Mouse (Mus musculus) stomach, embryonic 14.5 days (tissue): ENCODE measurements around the gene Psmd5. TPM values are rescaled to one million over a fixed set of nuclear protein-coding genes. Genes with fewer than 3 reads are reported as not detected.
"Not testable (repeated sequence)": the region's sequence is repeated elsewhere in the genome, so short reads cannot be mapped to it uniquely, and the experiment has no call there.

ENCODE experiments used
- ATAC-seq: fragments of 200-750 bp; cut with Nextera tagmentation; 2 replicates; pipeline ENCODE4 v1.8.0; 2017; ENCODE audit warnings: low read depth, moderate TSS enrichment; ENCODE audit not compliant: insufficient number of reproducible peaks, insufficient read depth, low FRiP score
- H3K27ac ChIP-seq: fragments of 300-500 bp; sonication (generic); 2 replicates; pipeline ENCODE4 v1.5.1; 2014; ENCODE audit warnings: mild to moderate bottlenecking, low read length, moderate library complexity, mixed read lengths
- H3K27me3 ChIP-seq: fragments of 300-500 bp; sonication (generic); 2 replicates; pipeline ENCODE4 v1.6.1; 2014; ENCODE audit warnings: low read length, control low read depth, mixed read lengths; ENCODE audit not compliant: control insufficient read depth, insufficient read depth
- H3K36me3 ChIP-seq: fragments of 300-500 bp; sonication (generic); 2 replicates; pipeline ENCODE4 v1.6.1; 2014; ENCODE audit warnings: mild to moderate bottlenecking, control low read depth, low read length, moderate library complexity, mixed read lengths; ENCODE audit not compliant: control insufficient read depth, insufficient read depth
- H3K4me1 ChIP-seq: fragments of 300-500 bp; sonication (generic); 2 replicates; pipeline ENCODE4 v1.6.1; 2014; ENCODE audit warnings: low read length, control low read depth, mixed read lengths; ENCODE audit not compliant: control insufficient read depth, insufficient read depth
- H3K4me2 ChIP-seq: fragments of 300-500 bp; sonication (generic); replicated peaks from 2 replicates; pipeline ENCODE4 v1.6.1; 2014; ENCODE audit warnings: low read depth, low read length, control low read depth
- H3K4me3 ChIP-seq: fragments of 300-500 bp; sonication (generic); 2 replicates; pipeline ENCODE4 v1.5.1; 2014; ENCODE audit warnings: low read depth, low read length, control low read depth
- H3K9ac ChIP-seq: fragments of 300-500 bp; sonication (generic); replicated peaks from 2 replicates; pipeline ENCODE4 v1.6.1; 2014; ENCODE audit warnings: low read depth, mild to moderate bottlenecking, control low read depth, low read length, moderate library complexity, mixed read lengths
- H3K9me3 ChIP-seq: fragments of 300-500 bp; sonication (generic); 2 replicates; pipeline ENCODE4 v1.6.1; 2016; ENCODE audit warnings: low read depth, low read length, control low read depth; ENCODE audit not compliant: control insufficient read depth
- WGBS: fragments of 180-500 bp; shearing (Covaris S2); extraction: QIAGEN DNeasy Blood & Tissue Kit; methylation state at CpG from one replicate; pipeline ENCODE4 v1.1.7; 2014; 5-methylcytosine and 5-hydroxymethylcytosine counted together
- polyA plus RNA-seq: library from polyadenylated mRNA; unstranded; fragments of >200 nt; fragmentation: Nextera tagmentation; extraction: Ambion mirVana; gene quantifications from 2 replicates; pipeline ENCODE4 v1.2.1, GENCODE M21; 2014

The Psmd5 gene
- polyA plus RNA-seq, 1 experiment from 2014 or later: 99.2 TPM

- Histone ChIP-seq H3K4me2 (no peak overlapping the region), H3K9me3 (no peaks in the 10 kb centered on the region), H3K9ac (no peak overlapping the region), H3K4me1 (no peaks in the 10 kb centered on the region), H3K36me3 (peaks cover 16% of the 10 kb centered on the region), H3K27ac (no peak overlapping the region), H3K27me3 (no peaks in the 10 kb centered on the region), H3K4me3 (no peak overlapping the region)
- 88% methylated on average over 1 of the region's 1 CpGs for WGBS
- no peak for ATAC-seq
These were observed 27.1 kb downstream of the Psmd5 start for GRCm38 (mm10) chr2:34847702-34848101.

GRCm38 (mm10) chr2:34843211-34843939 lies 31.4 kb downstream of the Psmd5 start:
- H3K4me2 ChIP-seq: no peak overlapping the region
- 82% methylated on average over 11 of the region's 11 CpGs for WGBS
- ATAC-seq: no peak
- H3K27me3 ChIP-seq: no peaks in the 10 kb centered on the region
- no peaks in the 10 kb centered on the region for H3K36me3 ChIP-seq
- H3K4me3 ChIP-seq: no peak overlapping the region
- H3K9ac ChIP-seq: no peak overlapping the region
- no peak overlapping the region for H3K27ac ChIP-seq
- no peaks in the 10 kb centered on the region for H3K4me1 ChIP-seq
- no peaks in the 10 kb centered on the region for H3K9me3 ChIP-seq

GRCm38 (mm10) chr2:34841706-34842105 lies 33.1 kb downstream of the Psmd5 start:
- Histone ChIP-seq H3K4me1 (no peaks in the 10 kb centered on the region), H3K4me3 (no peak overlapping the region), H3K4me2 (no peak overlapping the region), H3K27me3 (no peaks in the 10 kb centered on the region), H3K9me3 (no peaks in the 10 kb centered on the region), H3K27ac (no peak overlapping the region), H3K9ac (no peak overlapping the region), H3K36me3 (no peaks in the 10 kb centered on the region)
- 90% methylated on average over 8 of the region's 8 CpGs for WGBS
- ATAC-seq: no peak

DNA sequence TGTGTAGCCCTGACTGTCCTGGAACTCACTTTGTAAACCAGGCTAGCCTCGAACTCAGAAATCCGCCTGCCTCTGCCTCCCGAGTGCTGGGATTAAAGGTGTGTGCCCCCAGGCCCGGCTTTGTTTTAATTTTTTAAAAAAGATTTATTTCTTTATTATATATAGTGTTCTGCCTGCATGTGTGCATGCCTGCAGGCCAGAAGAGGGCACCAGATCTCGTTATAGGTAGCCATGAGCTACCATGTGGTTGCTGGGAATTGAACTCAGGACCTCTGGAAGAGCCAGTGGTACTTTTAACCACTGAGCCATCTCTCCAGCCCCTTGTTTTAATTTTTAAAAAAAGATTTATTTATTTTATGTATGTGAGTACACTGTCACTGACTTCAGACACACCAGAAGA lies 34.6 kb downstream of the Psmd5 start:
- H3K9me3 ChIP-seq, H3K9ac ChIP-seq, ATAC-seq, H3K4me1 ChIP-seq, H3K4me3 ChIP-seq, H3K36me3 ChIP-seq, H3K27me3 ChIP-seq, H3K4me2 ChIP-seq, H3K27ac ChIP-seq: not testable (repeated sequence)
- 81% methylated on average over 5 of the region's 5 CpGs for WGBS

- 84% methylated on average over 3 of the region's 3 CpGs for WGBS
- no peak for ATAC-seq
- no peaks in the 10 kb centered on the region for H3K9me3 ChIP-seq
These were observed 39.1 kb downstream of the Psmd5 start for GRCm38 (mm10) chr2:34835669-34836068.

DNA sequence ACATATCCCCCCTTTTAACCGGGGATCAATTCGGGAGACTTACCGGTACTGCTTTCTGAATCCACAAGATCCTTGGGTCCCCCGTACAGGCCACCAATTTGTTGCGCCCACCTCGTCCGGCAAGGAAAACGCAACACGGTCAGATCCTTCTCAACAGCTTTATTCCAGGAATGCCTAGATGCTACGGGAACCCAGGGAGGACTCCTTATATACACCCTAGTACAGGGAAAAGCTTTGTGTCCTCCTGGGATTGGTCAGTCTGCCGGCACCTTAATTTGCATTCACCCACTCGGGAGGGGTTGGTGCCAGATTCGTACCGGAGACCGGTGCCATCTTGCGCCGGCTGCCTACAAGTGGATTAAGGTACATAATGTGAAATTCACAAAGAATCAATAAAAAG lies 41.1 kb downstream of the Psmd5 start:
- no peaks in the 10 kb centered on the region for H3K9me3 ChIP-seq
- no peak overlapping the region for H3K4me2 ChIP-seq
- WGBS: 89% methylated on average over 17 of the region's 17 CpGs
- H3K4me3 ChIP-seq: no peak overlapping the region
- no peak for ATAC-seq
- H3K27me3 ChIP-seq: no peaks in the 10 kb centered on the region
- H3K4me1 ChIP-seq: no peaks in the 10 kb centered on the region
- no peak overlapping the region for H3K27ac ChIP-seq
- no peak overlapping the region for H3K9ac ChIP-seq
- H3K36me3 ChIP-seq: no peaks in the 10 kb centered on the region

More at GRCm38 (mm10) chr2:34835669-34836068, 39.1 kb downstream of the Psmd5 start:
- Histone ChIP-seq H3K4me3 (no peak overlapping the region), H3K27ac (no peak overlapping the region), H3K27me3 (no peaks in the 10 kb centered on the region), H3K4me2 (no peak overlapping the region), H3K36me3 (no peaks in the 10 kb centered on the region), H3K9ac (no peak overlapping the region), H3K4me1 (no peaks in the 10 kb centered on the region)

DNA sequence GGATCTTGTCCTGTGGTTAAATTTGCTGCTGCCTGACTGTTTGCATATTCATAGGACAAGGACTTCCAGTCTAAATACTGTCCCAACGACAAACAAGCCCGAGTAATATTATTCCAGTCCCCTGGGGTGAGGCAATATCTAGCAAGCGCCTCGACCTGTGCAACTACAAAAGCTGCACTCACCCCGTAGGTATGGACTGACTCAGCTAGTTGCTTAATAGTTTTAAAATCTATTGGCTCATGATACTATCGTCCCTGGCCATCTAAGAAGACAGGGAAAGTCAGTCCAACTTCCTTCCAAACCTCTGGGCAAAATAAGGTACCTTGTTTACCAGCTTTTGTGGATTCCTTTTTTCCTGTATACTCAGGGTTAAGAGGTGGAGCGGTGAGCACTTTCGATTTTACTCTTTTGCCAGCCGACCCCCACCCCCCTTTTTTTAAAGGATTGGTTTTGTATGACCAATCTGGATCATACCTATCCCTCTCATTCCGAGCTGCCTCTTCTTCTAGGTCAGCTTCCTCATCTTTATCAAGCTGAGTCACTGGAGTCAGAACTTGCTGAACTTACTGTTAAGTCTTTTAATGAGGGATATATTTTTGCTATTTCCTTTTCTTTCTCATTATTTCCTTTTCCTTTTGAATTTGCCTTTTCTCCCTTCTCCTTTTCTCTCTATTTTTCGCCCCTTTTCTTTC lies 41.9 kb downstream of the Psmd5 start, which contains the start of gene Gm34653:
Gene Gm34653, plus strand, starts transcription at position 242 of the 692 bp plus-strand sequence.
- H3K27ac ChIP-seq, H3K9ac ChIP-seq, H3K4me3 ChIP-seq, H3K9me3 ChIP-seq, H3K36me3 ChIP-seq, H3K27me3 ChIP-seq, H3K4me2 ChIP-seq, ATAC-seq, H3K4me1 ChIP-seq: not testable (repeated sequence)
- WGBS: 73% methylated on average over 11 of the region's 11 CpGs

GRCm38 (mm10) chr2:34830066-34830465 lies 44.7 kb downstream of the Psmd5 start:
- H3K4me1 ChIP-seq, H3K36me3 ChIP-seq, H3K4me2 ChIP-seq, H3K9ac ChIP-seq, H3K9me3 ChIP-seq, H3K27ac ChIP-seq, H3K4me3 ChIP-seq, H3K27me3 ChIP-seq, ATAC-seq: not testable (repeated sequence)
- 92% methylated on average over 17 of the region's 17 CpGs for WGBS
